Mouse (Mus musculus) limb, embryonic 14.5 days (tissue): Measurements from ENCODE around the gene 9130019O22Rik. TPM values are rescaled to one million over a fixed set of nuclear protein-coding genes. Genes with fewer than 3 reads are reported as not detected.

Source experiments
- ATAC-seq: fragments of 200-750 bp; cut with Nextera tagmentation; 2 replicates; pipeline ENCODE4 v1.8.0; 2017; ENCODE audit warnings: low read depth, moderate number of reproducible peaks, moderate TSS enrichment; ENCODE audit not compliant: low FRiP score
- DNase-seq: peaks from one replicate; pipeline ENCODE4 v3.0.0-alpha.2; 2015; ENCODE audit warnings: low spot score
- H3K27ac ChIP-seq: fragments of 300-500 bp; sonication (generic); replicated peaks from 2 replicates; pipeline ENCODE4 v1.5.1; 2014; ENCODE audit warnings: low read depth, mild to moderate bottlenecking, low read length, moderate library complexity, mixed read lengths
- H3K27me3 ChIP-seq: fragments of 300-500 bp; sonication (generic); 2 replicates; pipeline ENCODE4 v1.6.1; 2014; ENCODE audit warnings: low read length, mixed read lengths; ENCODE audit not compliant: control insufficient read depth, insufficient read depth
- H3K36me3 ChIP-seq: fragments of 300-500 bp; sonication (generic); 2 replicates; pipeline ENCODE4 v1.6.1; 2014; ENCODE audit warnings: mild to moderate bottlenecking, low read length, moderate library complexity, mixed read lengths; ENCODE audit not compliant: control insufficient read depth, insufficient read depth
- H3K4me1 ChIP-seq: fragments of 300-500 bp; sonication (generic); 2 replicates; pipeline ENCODE4 v1.6.1; 2014; ENCODE audit warnings: antibody characterized with exemption, low read length, mixed read lengths; ENCODE audit not compliant: control insufficient read depth, insufficient read depth
- H3K4me2 ChIP-seq: fragments of 300-500 bp; sonication (generic); replicated peaks from 2 replicates; pipeline ENCODE4 v1.6.1; 2014; ENCODE audit warnings: low read depth, mild to moderate bottlenecking, low read length, moderate library complexity; ENCODE audit not compliant: severe bottlenecking
- H3K4me3 ChIP-seq: fragments of 300-500 bp; sonication (generic); replicated peaks from 2 replicates; pipeline ENCODE4 v1.5.1; 2014; ENCODE audit warnings: low read length
- H3K9ac ChIP-seq: fragments of 300-500 bp; sonication (generic); 2 replicates; pipeline ENCODE4 v1.6.1; 2014; ENCODE audit warnings: mild to moderate bottlenecking, low read depth, low read length, moderate library complexity; ENCODE audit not compliant: severe bottlenecking
- H3K9me3 ChIP-seq: fragments of 300-500 bp; sonication (generic); 2 replicates; pipeline ENCODE4 v1.6.1; 2016; ENCODE audit warnings: low read length; ENCODE audit not compliant: control insufficient read depth
- POLR2A ChIP-seq: fragments of 200-500 bp; IDR thresholded peaks from 2 replicates; pipeline ENCODE4 v1.8.0; 2012; ENCODE audit warnings: inconsistent platforms, mild to moderate bottlenecking, moderate library complexity, borderline replicate concordance; ENCODE audit not compliant: insufficient read depth, insufficient read length; ENCODE audit errors: extremely low read depth
- WGBS: fragments of 180-500 bp; shearing (Covaris S2); extraction: QIAGEN DNeasy Blood & Tissue Kit; methylation state at CpG from one replicate; pipeline ENCODE4 v1.1.7; 2014; 5-methylcytosine and 5-hydroxymethylcytosine counted together
- polyA plus RNA-seq, 2 experiments: library from polyadenylated mRNA; depleted of rRNA in 1 of 2; stranded (reverse) in 1 of 2; unstranded in 1 of 2; fragments of >200 nt; fragmentation: Nextera tagmentation in 1 of 2; extraction: Ambion mirVana in 1 of 2; gene quantifications; 2 replicates each; pipeline versions ENCODE4 v1.2.1 to v1.2.3; 2012 to 2014

9130019O22Rik gene
- polyA plus RNA-seq, 2 experiments = 3.9 to 6.4 TPM

GRCm38 (mm10) chr7:127337636-127338035 lies 49.3 kb downstream of the 9130019O22Rik start:
- DNase-seq (no peak), ATAC-seq (no peak)
- H3K27ac ChIP-seq = no peak overlapping the region
- H3K4me2 ChIP-seq = no peak overlapping the region
- no peak overlapping the region for H3K4me3 ChIP-seq
- H3K9ac ChIP-seq = no peak overlapping the region
- H3K9me3 ChIP-seq = no peaks in the 10 kb centered on the region
- no peaks in the 10 kb centered on the region for H3K27me3 ChIP-seq
- WGBS = 66% methylated on average over 4 of the region's 4 CpGs
- peaks cover 10% of the 10 kb centered on the region; the same call in 1 of the 2 replicates for H3K36me3 ChIP-seq
- no peak for TF ChIP-seq POLR2A
- H3K4me1 ChIP-seq = no peaks in the 10 kb centered on the region

- ATAC-seq (no peak), DNase-seq (no peak)
- Histone ChIP-seq H3K4me1 (no peaks in the 10 kb centered on the region), H3K36me3 (no peaks in the 10 kb centered on the region), H3K27ac (no peak overlapping the region), H3K4me2 (no peak overlapping the region), H3K27me3 (no peaks in the 10 kb centered on the region), H3K9ac (no peak overlapping the region), H3K4me3 (no peak overlapping the region), H3K9me3 (no peaks in the 10 kb centered on the region)
- TF ChIP-seq POLR2A = no peak
- 83% methylated on average over 4 of the region's 4 CpGs for WGBS
These were observed 51.4 kb downstream of the 9130019O22Rik start for GRCm38 (mm10) chr7:127335604-127336003.

GRCm38 (mm10) chr7:127333240-127333639 lies 53.7 kb downstream of the 9130019O22Rik start:
- Histone ChIP-seq H3K36me3 (no peaks in the 10 kb centered on the region), H3K9ac (no peak overlapping the region), H3K27ac (no peak overlapping the region), H3K4me3 (no peak overlapping the region), H3K27me3 (no peaks in the 10 kb centered on the region), H3K9me3 (no peaks in the 10 kb centered on the region), H3K4me1 (no peaks in the 10 kb centered on the region), H3K4me2 (no peak overlapping the region)
- no peak for ATAC-seq
- no peak for DNase-seq
- WGBS = 83% methylated on average over 6 of the region's 6 CpGs
- TF ChIP-seq POLR2A = no peak

Other genes with a start within 250 kb of the 9130019O22Rik start
- 0.73 and 0.87 TPM in 2 replicates for gene Spn, start 249.3 kb downstream of the 9130019O22Rik start, polyA plus RNA-seq (2012; rRNA removed)
- gene Spn, start 249.3 kb downstream of the 9130019O22Rik start, polyA plus RNA-seq (2014; fragmentation: Nextera tagmentation; extraction: Ambion mirVana) = 0.37 and 0.44 TPM in 2 replicates
- 84.2 and 110 TPM in 2 replicates for gene Cd2bp2, start 191.1 kb downstream of the 9130019O22Rik start, polyA plus RNA-seq (2012; rRNA removed)
- 54.2 and 61.0 TPM in 2 replicates for gene Cd2bp2, start 191.1 kb downstream of the 9130019O22Rik start, polyA plus RNA-seq (2014; fragmentation: Nextera tagmentation; extraction: Ambion mirVana)
- gene Tbc1d10b, start 178.7 kb downstream of the 9130019O22Rik start, polyA plus RNA-seq (2012; rRNA removed) = 40.8 and 46.8 TPM in 2 replicates
- 27.1 and 29.3 TPM in 2 replicates for gene Tbc1d10b, start 178.7 kb downstream of the 9130019O22Rik start, polyA plus RNA-seq (2014; fragmentation: Nextera tagmentation; extraction: Ambion mirVana)
- gene Mylpf, start 178.3 kb downstream of the 9130019O22Rik start, polyA plus RNA-seq (2012; rRNA removed) = 555 and 1,104 TPM in 2 replicates
- gene Mylpf, start 178.3 kb downstream of the 9130019O22Rik start, polyA plus RNA-seq (2014; fragmentation: Nextera tagmentation; extraction: Ambion mirVana) = 413 and 609 TPM in 2 replicates
- gene Zfp553, start 154.1 kb downstream of the 9130019O22Rik start, polyA plus RNA-seq (2012; rRNA removed) = 22.5 and 24.9 TPM in 2 replicates
- 19.4 and 20.1 TPM in 2 replicates for gene Zfp553, start 154.1 kb downstream of the 9130019O22Rik start, polyA plus RNA-seq (2014; fragmentation: Nextera tagmentation; extraction: Ambion mirVana)
- 14.9 and 22.2 TPM in 2 replicates for gene Sept1, start 154.0 kb downstream of the 9130019O22Rik start, polyA plus RNA-seq (2012; rRNA removed)
- gene Sept1, start 154.0 kb downstream of the 9130019O22Rik start, polyA plus RNA-seq (2014; fragmentation: Nextera tagmentation; extraction: Ambion mirVana) = 15.3 and 18.6 TPM in 2 replicates
- gene Zfp771, start 142.9 kb downstream of the 9130019O22Rik start, polyA plus RNA-seq (2012; rRNA removed) = 115 and 161 TPM in 2 replicates
- gene Zfp771, start 142.9 kb downstream of the 9130019O22Rik start, polyA plus RNA-seq (2014; fragmentation: Nextera tagmentation; extraction: Ambion mirVana) = 66.2 and 71.2 TPM in 2 replicates
- 100 and 120 TPM in 2 replicates for gene Dctpp1, start 126.5 kb downstream of the 9130019O22Rik start, polyA plus RNA-seq (2012; rRNA removed)
- gene Dctpp1, start 126.5 kb downstream of the 9130019O22Rik start, polyA plus RNA-seq (2014; fragmentation: Nextera tagmentation; extraction: Ambion mirVana) = 169 and 177 TPM in 2 replicates
- 22.2 and 24.3 TPM in 2 replicates for gene Sephs2, start 113.1 kb downstream of the 9130019O22Rik start, polyA plus RNA-seq (2012; rRNA removed)
- 74.7 and 79.3 TPM in 2 replicates for gene Sephs2, start 113.1 kb downstream of the 9130019O22Rik start, polyA plus RNA-seq (2014; fragmentation: Nextera tagmentation; extraction: Ambion mirVana)
- 1.5 and 2.0 TPM in 2 replicates for gene Itgal, start 90.9 kb downstream of the 9130019O22Rik start, polyA plus RNA-seq (2012; rRNA removed)
- gene Itgal, start 90.9 kb downstream of the 9130019O22Rik start, polyA plus RNA-seq (2014; fragmentation: Nextera tagmentation; extraction: Ambion mirVana) = 0.88 and 1.2 TPM in 2 replicates
- 38.4 and 51.9 TPM in 2 replicates for gene Zfp768, start 41.6 kb downstream of the 9130019O22Rik start, polyA plus RNA-seq (2012; rRNA removed)
- 5.5 and 5.9 TPM in 2 replicates for gene Zfp768, start 41.6 kb downstream of the 9130019O22Rik start, polyA plus RNA-seq (2014; fragmentation: Nextera tagmentation; extraction: Ambion mirVana)
- 7.3 and 8.0 TPM in 2 replicates for gene Zfp747, start 11.1 kb downstream of the 9130019O22Rik start, polyA plus RNA-seq (2012; rRNA removed)
- 7.0 and 7.2 TPM in 2 replicates for gene Zfp747, start 11.1 kb downstream of the 9130019O22Rik start, polyA plus RNA-seq (2014; fragmentation: Nextera tagmentation; extraction: Ambion mirVana)
- 8.8 and 11.6 TPM in 2 replicates for gene E430018J23Rik, start 6.5 kb upstream of the 9130019O22Rik start, polyA plus RNA-seq (2012; rRNA removed)
- 7.3 and 10.1 TPM in 2 replicates for gene E430018J23Rik, start 6.5 kb upstream of the 9130019O22Rik start, polyA plus RNA-seq (2014; fragmentation: Nextera tagmentation; extraction: Ambion mirVana)
- 7.8 and 8.8 TPM in 2 replicates for gene Zfp764, start 19.7 kb upstream of the 9130019O22Rik start, polyA plus RNA-seq (2012; rRNA removed)
- gene Zfp764, start 19.7 kb upstream of the 9130019O22Rik start, polyA plus RNA-seq (2014; fragmentation: Nextera tagmentation; extraction: Ambion mirVana) = 8.4 and 9.1 TPM in 2 replicates
- gene Zfp688, start 34.9 kb upstream of the 9130019O22Rik start, polyA plus RNA-seq (2012; rRNA removed) = 18.6 and 24.8 TPM in 2 replicates
- gene Zfp688, start 34.9 kb upstream of the 9130019O22Rik start, polyA plus RNA-seq (2014; fragmentation: Nextera tagmentation; extraction: Ambion mirVana) = 24.3 and 25.2 TPM in 2 replicates
- gene Zfp689, start 62.0 kb upstream of the 9130019O22Rik start, polyA plus RNA-seq (2012; rRNA removed) = 10.2 and 14.7 TPM in 2 replicates
- 7.7 and 10.5 TPM in 2 replicates for gene Zfp689, start 62.0 kb upstream of the 9130019O22Rik start, polyA plus RNA-seq (2014; fragmentation: Nextera tagmentation; extraction: Ambion mirVana)
- 65.8 and 86.0 TPM in 2 replicates for gene Prr14, start 72.4 kb upstream of the 9130019O22Rik start, polyA plus RNA-seq (2012; rRNA removed)
- 43.7 and 49.7 TPM in 2 replicates for gene Prr14, start 72.4 kb upstream of the 9130019O22Rik start, polyA plus RNA-seq (2014; fragmentation: Nextera tagmentation; extraction: Ambion mirVana)
- gene Fbrs, start 92.0 kb upstream of the 9130019O22Rik start, polyA plus RNA-seq (2012; rRNA removed) = 49.8 and 57.2 TPM in 2 replicates
- 17.3 and 21.1 TPM in 2 replicates for gene Fbrs, start 92.0 kb upstream of the 9130019O22Rik start, polyA plus RNA-seq (2014; fragmentation: Nextera tagmentation; extraction: Ambion mirVana)
- gene Srcap, start 124.8 kb upstream of the 9130019O22Rik start, polyA plus RNA-seq (2012; rRNA removed) = 21.4 and 37.2 TPM in 2 replicates
- gene Srcap, start 124.8 kb upstream of the 9130019O22Rik start, polyA plus RNA-seq (2014; fragmentation: Nextera tagmentation; extraction: Ambion mirVana) = 44.1 and 54.8 TPM in 2 replicates
- gene Gm42715, start 132.4 kb upstream of the 9130019O22Rik start, polyA plus RNA-seq (2012; rRNA removed) = 17.4 and 19.6 TPM in 2 replicates
- gene Gm42715, start 132.4 kb upstream of the 9130019O22Rik start, polyA plus RNA-seq (2014; fragmentation: Nextera tagmentation; extraction: Ambion mirVana) = 15.0 and 17.0 TPM in 2 replicates
- 2.4 and 4.5 TPM in 2 replicates for gene Tmem265, start 174.2 kb upstream of the 9130019O22Rik start, polyA plus RNA-seq (2012; rRNA removed)
- gene Tmem265, start 174.2 kb upstream of the 9130019O22Rik start, polyA plus RNA-seq (2014; fragmentation: Nextera tagmentation; extraction: Ambion mirVana) = 7.1 and 9.3 TPM in 2 replicates
- gene Phkg2, start 186.2 kb upstream of the 9130019O22Rik start, polyA plus RNA-seq (2012; rRNA removed) = 99.1 and 103 TPM in 2 replicates
- 36.3 and 41.9 TPM in 2 replicates for gene Phkg2, start 186.2 kb upstream of the 9130019O22Rik start, polyA plus RNA-seq (2014; fragmentation: Nextera tagmentation; extraction: Ambion mirVana)
- gene Ccdc189, start 201.4 kb upstream of the 9130019O22Rik start, polyA plus RNA-seq (2012; rRNA removed) = 9.7 and 10.6 TPM in 2 replicates
- gene Ccdc189, start 201.4 kb upstream of the 9130019O22Rik start, polyA plus RNA-seq (2014; fragmentation: Nextera tagmentation; extraction: Ambion mirVana) = 5.4 and 8.1 TPM in 2 replicates
- 49.1 and 51.9 TPM in 2 replicates for gene Rnf40, start 201.6 kb upstream of the 9130019O22Rik start, polyA plus RNA-seq (2012; rRNA removed)
- 42.5 and 49.5 TPM in 2 replicates for gene Rnf40, start 201.6 kb upstream of the 9130019O22Rik start, polyA plus RNA-seq (2014; fragmentation: Nextera tagmentation; extraction: Ambion mirVana)
- 23.8 and 24.5 TPM in 2 replicates for gene Zfp629, start 228.6 kb upstream of the 9130019O22Rik start, polyA plus RNA-seq (2012; rRNA removed)
- 13.9 and 19.2 TPM in 2 replicates for gene Zfp629, start 228.6 kb upstream of the 9130019O22Rik start, polyA plus RNA-seq (2014; fragmentation: Nextera tagmentation; extraction: Ambion mirVana)